Mouse (Mus musculus): Measurements from ENCODE around the gene Dock8. TPM values are rescaled to one million over a fixed set of nuclear protein-coding genes. Genes with fewer than 3 reads are reported as not detected.

Gene Dock8
- total RNA-seq, 2 experiments from 2014 or later = 33.5 to 68.5 TPM

GRCm38 (mm10) chr19:25236596-25237491 lies 237.5 kb downstream of the Dock8 start, which contains the start of gene Kank1:
TSS of gene Kank1 (plus strand) at chr19:25236975.
- no peak for ATAC-seq (replicated peaks; ENCODE audit: low FRiP score, poor library complexity, severe bottlenecking)

GRCm38 (mm10) chr19:25237492-25238040 lies 238.2 kb downstream of the Dock8 start:
- ATAC-seq (replicated peaks; ENCODE audit: low FRiP score, poor library complexity, severe bottlenecking) = no peak

DNA sequence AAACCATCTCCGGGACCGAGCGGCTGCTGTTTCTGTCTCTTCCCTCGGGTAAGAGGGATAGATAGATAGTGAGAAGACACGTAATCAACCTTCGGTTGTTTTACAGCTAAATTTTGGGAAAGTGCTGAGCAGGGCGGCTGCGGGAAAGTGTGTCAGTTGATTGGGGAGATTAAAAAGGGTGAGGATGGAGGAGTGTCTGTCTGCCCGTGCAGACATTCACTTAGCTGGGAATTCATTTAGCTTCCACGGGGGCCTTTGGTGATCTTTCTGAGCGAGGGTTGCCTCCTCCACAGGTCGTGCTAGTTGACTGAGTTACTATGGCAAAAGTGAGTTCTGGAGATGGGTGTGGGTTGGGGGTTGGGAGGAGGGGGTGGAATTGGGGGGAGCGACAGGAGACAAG lies 238.8 kb downstream of the Dock8 start:
- ATAC-seq (replicated peaks; ENCODE audit: low FRiP score, poor library complexity, severe bottlenecking) = no peak

GRCm38 (mm10) chr19:25243566-25243965 lies 244.2 kb downstream of the Dock8 start:
- no peak for ATAC-seq (replicated peaks; ENCODE audit: low FRiP score, poor library complexity, severe bottlenecking)

DNA sequence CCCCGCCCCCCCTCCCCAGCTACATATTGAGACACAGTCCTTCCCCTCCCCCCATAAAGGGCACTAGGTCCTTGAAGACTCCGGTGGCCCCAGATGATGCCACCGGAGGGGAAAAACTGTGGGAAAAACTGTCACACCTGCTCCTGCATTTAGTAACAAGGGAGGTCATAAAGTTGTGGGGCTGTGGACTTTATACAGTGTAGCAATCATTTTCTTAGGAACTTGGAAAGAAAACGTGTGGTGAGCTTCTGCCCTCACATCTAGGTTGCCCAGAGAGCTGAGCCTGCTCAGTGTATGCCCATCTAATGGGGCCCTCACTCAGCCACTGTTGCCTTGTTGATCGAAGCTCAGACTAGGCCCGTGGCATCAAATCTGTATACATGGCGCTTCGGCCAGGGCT lies 246.7 kb downstream of the Dock8 start:
- ATAC-seq (replicated peaks; ENCODE audit: low FRiP score, poor library complexity, severe bottlenecking) = no peak

GRCm38 (mm10) chr19:25247858-25248552 lies 248.7 kb downstream of the Dock8 start:
- no peak for ATAC-seq (replicated peaks; ENCODE audit: low FRiP score, poor library complexity, severe bottlenecking)

DNA sequence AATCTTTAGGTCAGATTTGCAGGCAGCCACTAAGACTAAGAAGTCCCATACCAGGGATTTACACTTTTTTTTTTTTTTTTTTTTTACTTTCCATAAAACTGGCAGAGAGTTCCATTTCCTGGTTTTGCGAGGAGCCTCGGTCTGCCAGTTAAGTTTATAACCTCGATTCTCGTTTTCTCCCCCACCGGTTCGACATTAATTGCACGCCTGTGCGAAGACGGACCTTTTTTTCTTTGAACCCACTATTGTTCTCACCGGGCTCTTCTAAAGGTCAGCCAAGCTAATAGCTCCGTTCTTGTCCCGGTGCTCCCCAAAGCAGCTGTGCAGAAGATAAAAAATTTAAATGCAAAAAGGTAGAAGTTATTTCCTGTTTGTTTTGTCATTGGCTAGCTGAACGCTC lies 249.9 kb downstream of the Dock8 start:
- no peak for ATAC-seq (replicated peaks; ENCODE audit: low FRiP score, poor library complexity, severe bottlenecking)

- no peak for ATAC-seq (replicated peaks; ENCODE audit: low FRiP score, poor library complexity, severe bottlenecking)
Measured at GRCm38 (mm10) chr19:25251610-25252140, 252.3 kb downstream of the Dock8 start.

Other genes with a start within 250 kb of the Dock8 start
- gene Pgm5, start 137.7 kb upstream of the Dock8 start, total RNA-seq (2015; ENCODE audit: low replicate concordance) = not detected in 2 replicates
- not detected in 2 replicates for gene Pgm5, start 137.7 kb upstream of the Dock8 start, total RNA-seq (2017; ENCODE audit: low replicate concordance)
- 38.9 and 65.8 TPM in 2 replicates for gene Gm10053, start 123.8 kb upstream of the Dock8 start, total RNA-seq (2015; ENCODE audit: low replicate concordance)
- 9.8 and 16.0 TPM in 2 replicates for gene Gm10053, start 123.8 kb upstream of the Dock8 start, total RNA-seq (2017; ENCODE audit: low replicate concordance)
- 1.1 TPM in 1 of 2 replicates, not detected in the other for gene Foxd4, start 98.3 kb upstream of the Dock8 start, total RNA-seq (2015; ENCODE audit: low replicate concordance)
- not detected in 2 replicates for gene Foxd4, start 98.3 kb upstream of the Dock8 start, total RNA-seq (2017; ENCODE audit: low replicate concordance)
- gene Cbwd1, start 37.9 kb upstream of the Dock8 start, total RNA-seq (2015; ENCODE audit: low replicate concordance) = 8.3 and 8.8 TPM in 2 replicates
- gene Cbwd1, start 37.9 kb upstream of the Dock8 start, total RNA-seq (2017; ENCODE audit: low replicate concordance) = 19.4 and 21.6 TPM in 2 replicates
- not detected in 2 replicates for gene Kank1, start 237.4 kb downstream of the Dock8 start, total RNA-seq (2015; ENCODE audit: low replicate concordance)
- gene Kank1, start 237.4 kb downstream of the Dock8 start, total RNA-seq (2017; ENCODE audit: low replicate concordance) = not detected in 2 replicates

Data from erythroid progenitor cell, adult 5-6 weeks (primary cell).